Mouse (Mus musculus) NIH3T3 (cell line): ENCODE results near the gene Popdc3.
"Not testable (repeated sequence)": the region's sequence is repeated elsewhere in the genome, so short reads cannot be mapped to it uniquely, and the experiment has no call there.

Source experiments
- DNase-seq: peaks from one replicate; pipeline ENCODE4 v3.0.0-alpha.2; 2012; ENCODE audit warnings: low read depth

Popdc3 gene

DNA sequence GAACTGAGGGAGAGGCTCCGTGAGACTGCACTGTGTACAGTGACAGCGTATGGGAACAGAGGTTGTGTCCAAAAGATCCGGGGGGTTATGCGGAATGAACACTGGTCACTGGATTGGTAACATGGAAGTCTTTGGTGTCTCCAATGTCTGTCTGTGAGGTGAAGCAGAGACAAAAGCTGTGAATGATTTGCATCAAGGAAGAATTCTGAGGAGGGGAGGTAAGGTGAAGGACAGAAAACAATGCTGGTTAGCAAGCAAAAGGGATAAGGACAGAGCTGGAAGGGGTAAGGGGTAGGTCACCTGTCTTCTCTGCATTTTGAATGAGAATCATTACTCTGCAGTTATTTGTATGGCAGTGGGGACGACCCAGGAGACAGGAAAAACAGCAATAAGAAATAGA is 16.6 kb downstream of the Popdc3 start:
- DNase-seq, result no peak

DNA sequence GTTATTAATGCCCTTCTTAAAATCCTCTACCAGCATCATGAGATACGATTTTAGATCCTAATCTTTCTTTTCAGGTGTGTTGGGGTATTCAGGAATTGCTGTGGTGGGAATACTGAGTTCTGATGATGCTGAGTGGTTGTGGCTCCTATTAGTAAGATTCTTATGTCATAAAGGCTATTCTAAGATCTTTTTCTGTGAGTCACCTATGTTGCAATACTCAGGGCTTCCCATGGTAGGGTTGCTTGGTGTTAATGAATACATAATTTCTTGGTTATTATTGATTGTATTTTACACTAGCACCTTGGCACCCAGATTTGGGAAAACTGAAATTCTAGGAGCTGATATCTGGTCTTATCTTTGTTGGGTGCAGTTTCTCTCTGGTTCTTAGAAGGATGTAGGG is 26.7 kb downstream of the Popdc3 start:
- no peak for DNase-seq

DNA sequence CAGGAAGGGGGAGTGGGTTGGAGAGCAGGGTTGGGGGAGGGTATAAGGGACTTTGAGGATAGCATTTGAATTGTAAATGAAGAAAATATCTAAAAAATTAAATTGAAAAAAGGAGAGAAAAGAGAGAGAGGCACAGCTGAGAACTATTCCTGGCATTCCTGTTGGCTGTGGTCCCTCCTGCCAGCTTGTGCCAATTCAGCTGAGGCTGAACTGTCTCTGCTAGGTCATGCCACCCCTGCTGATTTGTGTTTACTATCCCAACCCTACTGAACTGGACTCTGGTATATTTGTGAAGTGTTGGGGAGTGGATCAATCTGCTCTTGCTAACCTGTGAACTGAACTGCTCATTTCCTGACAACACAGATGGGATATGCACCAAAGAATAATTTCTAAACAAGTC is 32.3 kb downstream of the Popdc3 start:
- DNase-seq, result no peak

DNA sequence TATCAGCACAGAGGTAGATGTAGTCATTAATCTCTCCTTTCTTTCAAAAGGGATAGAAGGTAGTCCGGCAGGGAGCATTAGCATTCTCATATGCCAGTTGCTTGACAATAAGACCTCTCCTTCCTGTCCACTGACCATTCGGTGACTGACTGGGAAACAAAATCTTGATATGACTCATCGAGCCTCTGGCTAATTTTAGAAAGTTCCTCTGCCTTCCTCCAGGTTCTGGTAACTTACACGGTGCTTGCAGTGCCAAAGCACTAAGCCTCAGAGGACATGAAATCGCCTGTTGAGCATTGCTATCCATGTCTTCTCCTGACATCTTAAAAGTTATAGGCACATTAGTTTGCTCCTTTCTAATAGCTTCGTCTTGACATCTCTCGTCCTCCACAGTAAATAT is 38.8 kb downstream of the Popdc3 start:
- DNase-seq, result peak; percentile 47

DNA sequence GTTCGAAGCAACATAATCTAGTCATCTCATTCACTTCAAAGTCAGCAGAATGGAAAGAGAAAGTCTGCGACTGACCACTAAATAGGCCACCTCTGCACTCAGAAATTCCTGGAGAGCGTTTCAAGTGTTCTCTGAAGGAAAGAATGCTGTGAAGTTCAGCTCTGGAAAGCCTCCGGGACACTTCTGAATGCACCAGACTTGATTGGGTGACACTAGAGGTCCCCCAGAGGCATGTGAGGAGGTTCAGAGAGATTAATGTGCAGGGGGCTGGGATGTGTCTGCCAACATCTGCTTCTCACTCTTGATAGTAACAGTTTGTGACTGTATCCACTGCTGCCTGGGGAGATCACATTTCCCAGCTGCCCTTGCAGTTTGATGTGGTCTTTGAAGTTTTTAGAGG is 52.1 kb downstream of the Popdc3 start:
- DNase-seq, result no peak

DNA sequence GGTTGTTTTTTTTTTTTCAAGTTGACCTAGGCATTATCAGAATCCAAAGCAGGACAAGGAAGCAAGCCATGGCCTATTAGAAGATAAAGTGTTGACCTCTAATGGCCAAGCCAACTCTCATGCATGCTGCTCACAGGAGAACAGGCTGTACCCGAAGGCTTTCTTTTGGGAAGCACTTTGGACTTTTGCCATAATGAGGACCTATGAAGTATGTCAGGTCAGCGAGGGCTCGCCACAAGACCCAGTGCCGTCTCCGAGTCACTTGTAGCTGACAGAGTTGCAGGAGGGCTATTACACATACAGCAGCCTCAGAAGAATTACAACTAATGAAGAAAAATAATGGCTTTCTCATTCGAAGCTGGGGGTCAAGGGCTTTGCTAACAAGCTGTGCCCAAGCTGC is 55.5 kb downstream of the Popdc3 start:
- no peak for DNase-seq

DNA sequence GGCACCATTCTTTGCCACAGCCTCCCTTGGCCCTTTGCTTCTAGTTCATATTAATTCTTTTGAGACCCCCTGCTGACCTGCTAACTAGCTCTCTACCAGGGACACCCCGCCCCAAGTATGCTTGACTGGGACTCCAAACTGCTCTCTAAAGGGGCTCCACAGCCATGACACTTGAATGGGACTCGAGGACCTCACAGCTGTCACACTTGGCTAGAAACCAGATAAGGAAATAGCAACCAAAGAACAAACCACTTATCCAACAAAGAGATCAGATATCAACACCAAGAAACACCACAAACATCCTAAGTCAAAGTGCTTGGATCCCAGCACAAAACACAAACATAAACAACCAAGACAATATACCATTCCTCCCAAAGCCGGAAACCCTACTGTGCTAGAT is 58.4 kb downstream of the Popdc3 start:
- no peak for DNase-seq

DNA sequence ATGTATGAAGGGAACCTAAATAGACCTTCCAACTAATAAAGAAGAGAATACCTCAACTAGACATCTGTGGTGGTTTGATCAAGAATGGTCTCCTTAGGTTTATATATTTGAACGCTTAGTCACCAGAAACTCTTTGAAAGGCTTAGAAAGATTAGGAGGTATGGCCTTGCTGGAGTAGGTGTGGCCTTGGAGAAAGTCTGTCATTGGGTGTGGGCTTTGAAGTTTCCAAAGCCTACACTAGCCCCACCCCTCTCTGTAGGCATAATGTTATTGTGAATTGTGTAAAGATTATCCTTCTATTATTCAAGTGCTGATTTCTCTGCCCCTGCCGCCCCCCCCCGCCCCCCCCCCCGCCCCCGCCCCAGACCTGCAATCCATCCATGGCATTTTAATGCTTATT is 59.6 kb downstream of the Popdc3 start:
- no peak for DNase-seq

DNA sequence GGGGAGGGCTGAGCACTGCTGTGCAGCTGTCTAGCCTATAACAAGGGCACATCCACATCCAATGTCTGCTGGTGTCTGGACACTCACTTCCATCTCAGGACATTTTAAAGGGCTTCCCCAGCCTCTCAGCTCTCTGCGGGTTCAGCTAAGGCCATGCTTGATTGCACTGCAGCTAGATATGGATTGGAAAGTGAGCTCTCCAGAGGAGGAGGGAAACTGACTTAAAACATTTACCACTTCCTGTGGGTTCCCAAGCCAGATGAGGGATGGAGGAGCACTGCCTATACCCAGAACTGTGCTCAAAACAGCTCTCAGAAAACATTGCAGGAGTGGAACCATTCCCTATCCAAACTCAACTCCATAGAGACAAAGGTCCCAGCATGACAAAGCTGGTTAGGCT is 82.6 kb downstream of the Popdc3 start:
- no peak for DNase-seq

DNA sequence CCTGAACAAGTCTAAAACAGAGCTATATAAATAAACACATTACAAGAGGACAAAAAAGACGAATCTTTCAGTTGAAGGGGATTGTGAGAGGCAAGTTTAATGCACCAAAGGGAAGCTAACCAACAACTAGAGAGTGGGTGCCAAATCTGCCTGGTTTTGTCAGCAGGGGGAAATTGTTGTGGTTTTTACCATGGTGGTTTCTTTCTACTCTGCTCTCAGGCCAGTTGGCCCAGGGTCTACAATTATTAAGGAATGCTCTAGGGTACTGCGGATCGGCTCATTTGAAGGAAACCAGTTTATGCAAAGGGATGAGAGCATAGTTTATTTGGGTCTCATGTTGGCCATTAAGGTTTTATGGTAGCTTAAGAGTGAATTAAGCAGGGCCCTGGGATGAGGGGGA is 84.2 kb downstream of the Popdc3 start:
- no peak for DNase-seq

DNA sequence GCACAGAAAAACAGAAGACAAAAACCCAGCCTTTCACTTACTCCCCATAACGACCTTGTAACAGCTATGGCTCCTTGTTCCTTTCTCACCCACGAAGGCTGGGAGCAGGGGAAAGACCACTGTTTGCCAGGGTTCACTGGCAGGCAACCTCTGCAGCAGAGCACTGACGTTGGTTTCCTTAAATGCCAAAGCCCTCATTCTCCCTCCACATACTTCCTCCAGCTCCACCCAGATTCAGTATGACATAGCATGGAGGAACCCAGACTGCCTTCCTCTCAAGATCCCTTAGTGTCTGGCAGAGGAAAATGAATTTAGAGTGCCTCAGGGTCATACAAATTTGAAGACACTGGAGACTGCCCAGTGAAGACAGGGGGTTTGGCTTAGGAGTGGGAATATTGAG is 98.6 kb downstream of the Popdc3 start:
- no peak for DNase-seq

DNA sequence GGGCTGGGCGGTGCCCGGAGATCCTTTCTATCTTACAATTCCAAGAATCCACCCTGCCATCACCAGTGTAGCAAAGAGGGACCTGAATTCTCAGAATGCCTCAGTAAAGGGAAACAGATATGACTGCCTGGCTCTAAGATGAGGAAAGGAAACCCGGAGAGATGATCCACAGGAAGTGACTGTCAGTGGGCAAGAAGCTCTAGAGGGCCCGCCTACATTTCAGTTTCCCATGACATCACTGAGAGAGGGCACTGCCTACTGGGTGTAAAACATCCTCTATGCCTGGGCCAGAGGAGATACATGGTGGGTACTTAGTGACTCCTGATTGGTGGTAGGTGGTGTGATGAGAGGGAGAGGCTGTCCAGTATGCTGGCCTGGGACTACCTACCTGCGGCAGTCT is 99.1 kb downstream of the Popdc3 start:
- DNase-seq, result no peak

DNA sequence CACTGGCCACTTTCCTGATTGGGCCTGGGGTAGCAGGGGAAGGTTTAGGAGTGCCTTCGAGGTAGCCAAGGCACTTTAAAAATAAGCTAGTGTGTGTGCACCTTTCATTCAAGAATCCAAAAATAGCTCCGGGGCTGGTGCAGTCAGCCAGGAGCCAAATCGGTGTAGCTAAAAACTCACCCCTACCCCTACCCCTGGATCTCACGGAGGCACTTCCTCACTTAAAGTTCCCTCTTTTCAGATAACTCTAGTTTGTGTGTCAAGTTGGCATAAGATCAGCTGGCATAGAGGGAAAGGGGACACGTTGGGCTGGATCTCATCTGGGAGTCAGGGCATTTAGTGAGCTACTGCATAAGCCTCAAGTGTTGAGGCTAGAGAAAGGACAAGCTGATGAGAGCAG is 107.8 kb downstream of the Popdc3 start:
- DNase-seq, result no peak

DNA sequence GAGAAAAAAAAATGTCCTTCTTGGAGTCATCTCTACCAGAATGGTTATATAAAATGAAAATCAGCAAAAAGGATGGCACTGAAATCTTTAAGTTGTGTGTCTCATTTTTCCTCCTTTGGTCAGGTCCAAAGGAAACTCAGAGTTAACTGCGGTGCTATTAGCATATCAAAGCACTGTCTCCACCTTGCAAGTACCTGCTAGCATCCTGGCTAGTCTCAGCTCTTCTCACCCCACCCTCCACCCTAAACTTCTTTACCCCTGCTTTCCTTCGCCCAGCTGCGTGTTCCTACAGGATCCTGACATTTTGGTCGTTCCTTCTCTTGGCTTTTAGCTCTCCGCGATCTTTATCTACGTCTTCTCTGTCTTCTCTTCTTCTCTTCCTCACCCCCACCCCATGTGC is 110.5 kb downstream of the Popdc3 start:
- no peak for DNase-seq

DNA sequence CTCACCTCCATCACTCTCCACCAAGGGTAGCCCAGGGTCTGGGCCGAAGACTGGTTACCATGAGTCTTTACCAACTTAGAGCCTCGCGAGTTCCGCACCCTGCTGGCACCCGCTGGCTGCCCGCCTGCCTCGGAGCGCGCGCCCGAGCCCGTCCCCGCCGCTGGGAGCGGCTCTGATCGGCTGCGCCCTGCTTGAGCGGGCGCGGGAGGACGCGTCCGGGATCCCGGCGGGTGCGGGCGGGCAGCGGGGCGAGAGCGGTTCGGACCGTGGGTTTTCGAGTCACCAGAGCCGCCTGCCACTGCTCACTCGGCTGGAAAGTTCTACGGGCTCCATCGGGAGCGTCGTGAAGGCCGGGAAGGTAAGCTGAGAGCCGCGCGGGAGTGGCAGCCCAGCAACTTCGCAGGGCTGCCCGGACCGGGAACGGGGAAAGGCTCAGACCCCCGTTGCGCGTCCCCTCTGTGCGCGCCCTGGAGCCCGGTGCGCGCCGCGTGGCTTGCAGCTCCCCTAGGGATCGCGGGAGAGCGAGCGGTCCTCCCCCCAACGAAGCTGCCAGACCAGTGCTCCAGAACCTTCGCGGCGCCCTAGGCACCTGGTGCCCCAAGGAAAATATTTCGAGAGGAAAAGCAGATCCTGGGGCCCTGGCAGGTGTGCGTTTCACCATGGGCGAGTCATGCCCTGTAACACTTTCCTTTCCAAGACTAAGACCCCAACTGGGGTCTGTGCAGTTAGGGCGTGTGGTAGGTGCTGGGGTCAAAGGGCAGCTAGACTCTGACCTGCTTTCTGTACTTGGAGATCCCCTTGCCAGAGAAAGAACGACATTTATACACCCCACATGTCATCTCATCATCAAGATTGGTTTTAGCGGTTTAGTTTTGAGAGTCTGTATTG is 111.6 kb downstream of the Popdc3 start:
- DNase-seq, result no peak

DNA sequence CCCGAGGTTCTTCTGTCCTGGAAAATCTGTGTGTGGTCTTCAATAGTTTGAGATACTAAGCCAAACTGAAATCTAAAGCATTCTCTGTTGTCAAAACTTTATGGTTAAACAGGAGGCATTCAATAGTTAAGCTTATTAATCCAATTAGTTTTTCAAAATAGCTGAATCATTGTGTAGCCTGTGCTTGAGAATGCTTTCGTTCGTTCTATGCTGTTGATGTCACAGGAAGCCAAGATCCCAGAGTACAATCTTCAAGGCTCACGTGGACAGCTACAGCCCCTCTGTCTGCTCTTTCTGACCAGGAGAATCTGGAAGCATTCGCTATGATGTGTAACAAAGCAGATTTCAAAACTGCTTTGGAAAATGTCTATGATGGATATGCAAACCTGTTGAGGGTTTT is 112.7 kb downstream of the Popdc3 start:
- DNase-seq, result no peak

DNA sequence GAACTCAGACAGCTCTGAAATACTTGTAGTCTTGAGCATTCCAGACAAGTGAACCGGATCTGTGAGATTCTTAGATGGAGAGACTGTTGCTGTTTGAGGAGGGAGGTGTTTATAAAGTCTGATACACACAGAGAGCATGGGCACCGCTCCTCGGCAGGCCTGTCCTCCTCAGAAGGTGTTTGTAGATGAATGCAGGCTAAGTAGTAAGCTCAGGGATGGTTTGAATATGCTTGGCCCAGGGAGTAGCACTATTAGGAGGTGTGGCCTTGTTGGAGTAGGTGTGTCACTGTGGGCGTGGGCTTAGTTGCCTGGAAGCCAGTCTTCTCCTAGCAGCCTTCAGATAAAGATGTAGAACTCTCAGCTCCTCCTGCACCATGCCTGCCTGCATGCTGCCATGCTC is 114.3 kb downstream of the Popdc3 start:
- not testable (repeated sequence) for DNase-seq

DNA sequence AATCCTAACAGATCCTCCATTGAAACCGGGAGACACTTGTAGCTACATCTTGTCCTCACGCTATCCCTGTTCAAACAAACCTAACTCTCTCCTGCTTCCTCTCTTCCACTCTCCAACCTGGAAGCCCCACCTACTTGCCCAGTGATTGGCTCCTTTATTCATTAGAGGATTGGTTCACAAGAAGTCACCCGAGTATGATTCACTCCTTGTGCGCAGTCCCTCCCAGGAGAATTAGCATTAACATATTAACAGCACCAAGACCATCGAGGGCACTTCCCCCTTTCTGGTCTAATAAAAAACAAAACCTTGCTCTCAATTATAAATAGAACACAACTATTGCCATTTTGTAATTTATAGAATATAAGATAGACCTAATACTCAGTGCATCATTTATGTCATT is 117.2 kb downstream of the Popdc3 start:
- no peak for DNase-seq

DNA sequence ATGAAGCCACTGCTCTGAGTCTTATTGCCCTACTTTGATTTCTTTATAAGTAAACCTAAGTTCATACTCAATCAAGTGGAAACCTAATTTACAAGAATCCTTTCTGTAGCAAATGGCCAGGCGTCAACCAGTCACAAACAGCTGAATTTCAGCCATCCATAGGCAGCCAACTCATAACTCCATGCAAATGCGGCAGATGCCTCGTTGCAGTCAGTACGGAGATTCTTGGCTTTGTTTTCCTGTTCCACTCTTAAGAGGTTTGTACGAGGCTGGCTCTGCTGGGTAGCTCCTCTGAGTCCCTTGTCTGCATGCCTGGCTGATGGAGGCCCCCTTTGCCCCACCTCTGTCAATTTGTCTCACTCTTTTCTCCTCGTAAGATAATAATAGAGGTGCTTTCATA is 120.6 kb downstream of the Popdc3 start:
- DNase-seq, result no peak

DNA sequence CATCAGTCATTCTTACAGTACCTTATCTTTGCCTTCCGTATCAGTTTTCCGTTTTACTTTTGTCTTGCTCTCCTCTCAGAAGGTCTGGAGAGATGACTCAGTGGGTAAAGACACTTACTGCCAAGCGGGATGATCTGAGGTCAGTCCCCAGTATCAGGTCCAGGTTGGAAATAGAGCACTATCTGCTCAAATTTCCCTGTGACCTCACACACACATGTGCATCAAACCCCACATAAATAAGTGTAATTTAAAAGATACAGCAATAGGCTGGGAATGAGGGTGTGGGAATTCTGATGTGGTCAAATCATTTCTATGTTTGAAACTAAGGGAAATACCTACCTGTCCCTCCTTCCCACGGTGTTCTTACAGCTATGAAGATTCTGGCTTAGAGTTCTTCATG is 121.6 kb downstream of the Popdc3 start:
- no peak for DNase-seq

DNA sequence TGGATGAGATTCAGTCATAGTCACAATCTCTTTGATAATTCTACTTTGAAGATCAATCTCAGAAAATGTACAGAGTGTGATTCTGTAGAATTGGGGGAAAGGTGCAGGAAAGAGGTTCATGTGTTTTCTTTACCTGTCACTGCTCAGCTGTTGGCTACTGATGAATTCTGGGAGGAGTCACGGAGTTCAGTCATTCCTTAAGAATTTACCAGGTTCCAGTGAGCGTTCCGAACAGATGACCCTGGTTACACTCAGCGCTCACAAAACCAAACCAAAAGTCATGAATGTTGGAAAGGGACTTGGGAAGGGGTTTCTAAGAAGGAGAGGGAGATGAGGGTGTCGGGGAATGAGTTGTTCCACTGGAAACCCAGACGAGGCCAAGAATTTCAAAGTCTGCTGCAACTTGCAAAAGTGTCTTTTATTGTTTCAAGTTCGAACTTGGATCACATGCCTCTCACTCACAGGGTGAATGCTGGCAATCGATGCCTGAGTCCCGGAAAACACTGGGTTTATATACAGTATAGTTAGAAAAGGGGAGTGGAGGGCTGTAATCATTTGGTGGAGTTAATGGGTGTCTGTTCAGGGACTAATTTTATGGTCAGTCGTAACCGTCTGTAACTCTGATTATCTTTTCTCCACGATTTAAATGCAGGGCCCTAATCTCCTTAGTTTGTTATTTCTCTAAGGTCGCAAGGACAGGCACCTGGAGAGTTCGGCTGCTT is 125.6 kb downstream of the Popdc3 start:
- peak; percentile 5 for DNase-seq

DNA sequence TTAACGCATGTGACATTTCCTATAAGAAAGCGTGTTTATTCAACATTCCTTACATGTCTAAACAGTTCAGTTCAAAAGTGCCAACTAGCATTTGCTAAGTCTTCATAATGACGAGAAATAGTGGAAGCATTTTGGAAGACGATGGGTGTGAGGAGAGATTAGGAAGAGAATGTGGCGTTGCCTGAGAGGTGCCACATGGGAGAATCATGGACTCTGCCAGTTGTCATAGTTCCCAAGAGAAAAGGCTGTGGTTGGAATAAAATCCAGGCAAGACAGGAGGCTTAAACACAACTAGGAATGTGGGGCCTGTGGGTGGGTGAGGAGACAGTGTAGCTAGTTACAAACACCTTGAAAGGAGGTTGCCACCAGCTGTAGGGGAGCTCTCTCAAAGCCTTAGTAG is 127.3 kb downstream of the Popdc3 start:
- DNase-seq, result no peak

DNA sequence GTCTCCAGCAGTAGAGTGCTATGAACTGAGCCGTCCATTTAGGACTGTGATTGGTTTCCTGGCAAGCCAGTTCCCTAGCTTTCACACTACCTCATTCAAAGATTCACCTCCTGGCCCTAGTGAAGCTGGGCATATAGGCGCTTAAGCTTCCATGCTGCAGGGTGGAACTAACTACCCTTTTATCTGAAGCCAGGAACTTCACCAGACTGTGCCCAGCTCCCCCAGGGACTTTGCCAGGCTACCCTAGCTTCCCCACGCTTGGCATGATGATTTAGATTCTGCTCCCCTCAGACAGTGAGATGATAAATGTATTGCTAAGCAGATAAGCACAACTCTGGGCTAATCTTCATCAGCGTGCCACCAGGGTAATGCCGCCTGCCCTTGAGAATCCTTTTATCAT is 133.2 kb downstream of the Popdc3 start:
- no peak for DNase-seq

DNA sequence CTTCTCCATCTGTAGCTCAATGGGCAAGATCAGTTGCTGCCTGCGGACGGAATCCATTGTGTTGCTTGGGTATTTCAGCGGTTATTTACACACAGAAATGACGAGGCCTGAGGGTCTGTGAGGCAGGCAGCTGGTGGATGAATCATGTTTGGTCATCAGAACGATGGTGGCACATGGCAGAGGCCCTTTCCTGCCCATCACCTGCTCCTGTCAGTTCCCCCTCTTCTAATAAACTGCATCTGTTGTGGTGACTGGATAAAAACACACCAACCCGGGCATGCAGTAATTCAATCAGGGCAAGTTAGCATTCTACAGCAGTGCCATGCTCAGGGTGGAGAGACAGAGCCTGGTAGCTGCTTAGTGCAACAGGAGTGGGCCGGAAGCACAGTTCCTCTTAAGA is 133.7 kb downstream of the Popdc3 start:
- DNase-seq, result no peak
